Comparison of ENCODE assay signal across 8 mouse cellular contexts in the genomic region with DNA sequence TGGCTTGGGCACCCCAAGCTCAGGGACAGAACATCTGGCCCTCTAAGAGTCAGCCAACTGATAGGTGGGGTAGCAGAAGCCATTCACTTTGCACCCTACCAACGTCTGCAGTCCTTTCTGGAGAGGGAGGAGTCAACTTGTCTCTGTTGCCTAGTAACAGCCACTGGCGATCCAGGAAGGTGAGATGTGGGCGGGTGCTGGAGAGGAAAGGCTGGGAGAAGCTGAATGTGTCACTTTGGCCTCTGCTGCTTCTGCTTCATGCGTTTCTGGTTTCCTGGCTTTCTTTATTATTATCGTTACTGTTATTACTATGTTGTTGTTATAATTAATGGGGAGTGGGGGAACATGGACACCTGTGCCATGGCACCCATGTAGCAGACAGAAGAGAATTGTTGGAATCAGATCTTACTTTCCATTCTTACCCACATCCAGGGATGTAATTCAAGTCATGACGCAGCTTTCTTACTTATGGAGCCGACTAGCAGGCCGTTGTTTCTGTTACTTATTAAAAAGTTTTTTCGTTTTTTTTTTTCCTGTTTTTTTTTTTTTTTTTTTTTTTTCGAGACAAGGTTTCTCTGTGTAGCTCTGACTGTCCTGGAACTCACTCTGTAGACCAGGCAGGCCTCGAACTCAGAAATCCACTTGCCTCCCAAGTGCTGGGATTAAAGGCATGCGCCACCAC. TPM values are rescaled to one million over a fixed set of nuclear protein-coding genes. Genes with fewer than 3 reads are reported as not detected.
DNase-seq lines count a peak whose midpoint lies in the region; ATAC-seq lines count a peak whose summit lies in the region.

A gene (plus strand): TSS at position 156 of the 682 bp plus-strand sequence.

- DNase-seq in 416B (ENCODE audit: low read depth) (peak; percentile 87), A20 (ENCODE audit: low read depth, low spot score) (peak; percentile 80)
- DNase-seq in layer of hippocampus, postnatal 10 days (ENCODE audit: low spot score in 2 of 2), result no peak
- no peak for DNase-seq in right cerebral cortex, postnatal 10 days (ENCODE audit: low spot score in 2 of 2)
- no peak for DNase-seq in urinary bladder, postnatal 36 days (ENCODE audit: low spot score in 2 of 2)

- peak; percentile 65 for ATAC-seq in common myeloid progenitor, adult 5-6 weeks (replicated peaks; ENCODE audit: low read depth, poor library complexity, severe bottlenecking)
- peak; percentile 60 for ATAC-seq in granulocyte monocyte progenitor cell, adult 5-6 weeks (replicated peaks; ENCODE audit: poor library complexity, severe bottlenecking)
- ATAC-seq in megakaryocyte progenitor cell, adult 5-6 weeks (replicated peaks; ENCODE audit: poor library complexity), result peak; percentile 83

RNA-seq across cellular contexts. Expression of the gene that starts here (rescaled TPM):
- total RNA-seq in common myeloid progenitor, adult 5-6 weeks (2017), result 1,475 and 1,487 TPM in 2 replicates
- 415 and 437 TPM in 2 replicates for total RNA-seq in granulocyte monocyte progenitor cell, adult 5-6 weeks (2014; fragmentation: Nextera tagmentation)
- total RNA-seq in granulocyte monocyte progenitor cell, adult 5-6 weeks (2017), result 2,035 and 2,054 TPM in 2 replicates
- total RNA-seq in layer of hippocampus, postnatal 10 days (2021), result 100 to 1,000 TPM; 231 to 233 TPM
- total RNA-seq in megakaryocyte progenitor cell, adult 5-6 weeks (2015), result 465 and 470 TPM in 2 replicates
- total RNA-seq in megakaryocyte progenitor cell, adult 5-6 weeks (2017), result 1,489 and 2,093 TPM in 2 replicates

Comparison
In these comparisons a context has a peak if more than half of its experiments do, and no peak if none do; other contexts are left out.
1. DNase-seq: peak in 416B (single experiment) and A20 (single experiment); none in layer of hippocampus, postnatal 10 days (0 of 2), right cerebral cortex, postnatal 10 days (0 of 2) and urinary bladder, postnatal 36 days (0 of 2).
2. Peak in every context shown above with its lines, with median percentiles within 50 percentile points of each other: ATAC-seq.